Mouse (Mus musculus) heart, embryonic 16.5 days (tissue): ENCODE measurements around the gene Hivep2. TPM values are rescaled to one million over a fixed set of nuclear protein-coding genes. Genes with fewer than 3 reads are reported as not detected.

Experiments used
- ATAC-seq: fragments of 200-750 bp; cut with Nextera tagmentation; replicated peaks from 2 replicates; pipeline ENCODE4 v1.8.0; 2017; ENCODE audit warnings: moderate number of reproducible peaks; ENCODE audit not compliant: insufficient read depth, low FRiP score; ENCODE audit errors: extremely low read depth
- H3K27ac ChIP-seq: fragments of 300-500 bp; sonication (generic); 2 replicates; pipeline ENCODE4 v1.5.1; 2014; ENCODE audit warnings: mild to moderate bottlenecking, low read length, control low read depth, moderate library complexity
- H3K27me3 ChIP-seq: fragments of 300-500 bp; sonication (generic); 2 replicates; pipeline ENCODE4 v1.6.1; 2014; ENCODE audit warnings: low read length, mixed read lengths; ENCODE audit not compliant: control insufficient read depth, insufficient read depth
- H3K36me3 ChIP-seq: fragments of 300-500 bp; sonication (generic); 2 replicates; pipeline ENCODE4 v1.6.1; 2014; ENCODE audit not compliant: control insufficient read depth, insufficient read depth
- H3K4me1 ChIP-seq: fragments of 300-500 bp; sonication (generic); 2 replicates; pipeline ENCODE4 v1.6.1; 2014; ENCODE audit warnings: low read length, mixed read lengths; ENCODE audit not compliant: control insufficient read depth, insufficient read depth
- H3K4me2 ChIP-seq: fragments of 300-500 bp; sonication (generic); 2 replicates; pipeline ENCODE4 v1.6.1; 2014; ENCODE audit warnings: low read depth, mild to moderate bottlenecking, control low read depth, low read length
- H3K4me3 ChIP-seq: fragments of 300-500 bp; sonication (generic); 2 replicates; pipeline ENCODE4 v1.5.1; 2014; ENCODE audit warnings: mild to moderate bottlenecking, control low read depth, low read length
- H3K9ac ChIP-seq: fragments of 300-500 bp; sonication (generic); 2 replicates; pipeline ENCODE4 v1.6.1; 2014; ENCODE audit warnings: low read length, control low read depth
- H3K9me3 ChIP-seq: fragments of 300-500 bp; sonication (generic); replicated peaks from 2 replicates; pipeline ENCODE4 v1.6.1; 2016; ENCODE audit warnings: low read length; ENCODE audit not compliant: control insufficient read depth
- WGBS: fragments of 180-500 bp; shearing (Covaris S2); extraction: QIAGEN DNeasy Blood & Tissue Kit; methylation state at CpG from one replicate; pipeline ENCODE4 v1.1.7; 2014; 5-methylcytosine and 5-hydroxymethylcytosine counted together
- polyA plus RNA-seq: library from polyadenylated mRNA; unstranded; fragments of >200 nt; fragmentation: Nextera tagmentation; extraction: Ambion mirVana; gene quantifications from 2 replicates; pipeline ENCODE4 v1.2.1, GENCODE M21; 2015

Hivep2 gene
- polyA plus RNA-seq, 1 experiment from 2014 or later: 5.7 TPM

DNA sequence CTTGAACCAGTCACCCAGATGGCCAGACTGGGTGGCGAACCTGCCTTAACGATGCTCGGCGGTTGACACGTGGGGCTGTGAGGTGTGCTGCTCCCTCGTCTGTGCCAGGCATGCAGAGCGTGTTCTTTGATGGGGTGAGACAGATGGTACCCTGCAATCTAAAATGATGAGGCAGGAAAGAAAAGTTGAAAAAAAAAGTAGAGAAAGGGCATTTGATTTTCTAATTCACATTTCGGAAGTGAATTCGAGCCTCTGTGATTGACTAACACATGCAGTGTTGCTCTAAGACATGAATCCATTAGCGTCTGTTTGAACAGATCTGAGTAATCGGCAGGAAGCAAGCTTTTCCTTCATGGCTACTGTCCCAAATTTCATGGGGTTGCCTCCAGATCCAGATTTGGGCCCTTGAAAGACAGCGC lies 119.4 kb downstream of the Hivep2 start:
- H3K9ac ChIP-seq: no peak overlapping the region
- H3K4me3 ChIP-seq: peak overlapping the region; percentile 13; the same call in 1 of the 2 replicates
- H3K27me3 ChIP-seq: no peaks in the 10 kb centered on the region
- peak overlapping the region; percentile 60 for H3K4me2 ChIP-seq
- H3K36me3 ChIP-seq: no peaks in the 10 kb centered on the region
- no peaks in the 10 kb centered on the region for H3K9me3 ChIP-seq
- H3K27ac ChIP-seq: peak overlapping the region; percentile 88
- peaks cover 7% of the 10 kb centered on the region for H3K4me1 ChIP-seq
- no peak for ATAC-seq
- WGBS: 68% methylated on average over 12 of the region's 12 CpGs

DNA sequence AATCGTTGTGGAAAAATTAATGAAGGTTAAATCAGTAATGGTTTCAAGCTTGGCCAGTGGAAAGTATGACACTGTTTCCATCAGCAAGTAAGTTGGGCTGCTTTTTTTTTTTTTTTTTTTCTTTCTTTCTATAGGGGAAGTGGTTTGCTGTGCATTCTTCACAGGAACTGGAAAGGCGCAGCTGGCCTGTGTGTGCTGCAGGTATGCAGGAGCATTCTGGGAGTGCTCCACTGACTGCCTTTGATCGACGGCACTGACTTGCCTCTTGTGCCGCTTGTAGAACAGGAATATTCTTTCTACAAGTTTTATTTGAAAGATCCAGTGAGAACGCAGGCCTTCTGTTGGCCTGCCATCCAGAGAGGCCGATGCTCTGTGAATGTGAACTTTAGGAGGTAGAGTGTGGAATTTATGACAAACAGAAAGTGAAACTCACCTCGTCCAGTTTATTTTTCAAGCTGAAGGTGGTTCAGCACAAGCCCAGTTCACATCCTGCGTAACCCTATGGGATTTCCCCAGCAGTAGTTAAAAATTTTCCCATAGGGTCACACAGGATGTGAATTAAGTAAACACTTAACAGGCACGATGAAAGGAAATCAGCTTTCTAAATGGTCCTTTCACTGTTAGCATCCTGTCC lies 120.1 kb downstream of the Hivep2 start:
- H3K27ac ChIP-seq: peak overlapping the region; percentile 88

DNA sequence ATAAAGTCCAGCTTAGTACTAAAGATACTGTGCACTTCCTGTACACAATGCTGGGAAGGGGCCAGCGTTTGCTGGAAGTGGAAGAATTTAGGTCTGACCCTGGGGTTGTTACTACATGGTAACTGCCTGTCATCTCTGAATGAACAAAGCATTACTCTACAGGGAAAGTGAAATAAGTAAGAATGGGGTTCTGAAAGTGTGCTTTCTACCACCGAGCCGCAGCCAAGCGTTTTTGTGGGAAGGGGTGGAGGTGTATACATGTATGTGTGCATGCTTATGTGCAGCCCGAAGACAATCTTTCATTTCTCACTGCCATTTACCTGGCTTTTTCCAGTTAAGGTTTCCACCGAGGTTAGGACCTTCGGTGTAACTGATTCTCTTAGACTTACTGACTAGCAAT lies 121.4 kb downstream of the Hivep2 start:
- Histone ChIP-seq H3K36me3 (no peaks in the 10 kb centered on the region), H3K27me3 (no peaks in the 10 kb centered on the region), H3K4me2 (no peak overlapping the region), H3K9ac (no peak overlapping the region), H3K4me3 (no peak overlapping the region), H3K9me3 (0 out of 2 replicates have a peak, but pooled peaks cover 3% of the 10 kb centered on the region), H3K27ac (0 out of 2 replicates have a peak overlapping the region, but pooled peaks have one; percentile 14), H3K4me1 (peaks cover 7% of the 10 kb centered on the region)
- ATAC-seq: no peak
- 74% methylated on average over 7 of the region's 7 CpGs for WGBS

More for the DNA sequence above, 120.1 kb downstream of the Hivep2 start:
- ATAC-seq: peak; percentile 46
- H3K4me1 ChIP-seq: peaks cover 7% of the 10 kb centered on the region
- H3K4me2 ChIP-seq: peak overlapping the region; percentile 60
- peak overlapping the region; percentile 42 for H3K4me3 ChIP-seq
- no peaks in the 10 kb centered on the region for H3K9me3 ChIP-seq
- WGBS: 51% methylated on average over 10 of the region's 10 CpGs
- H3K36me3 ChIP-seq: no peaks in the 10 kb centered on the region
- peak overlapping the region; percentile 61; the same call in 1 of the 2 replicates for H3K9ac ChIP-seq
- H3K27me3 ChIP-seq: no peaks in the 10 kb centered on the region

DNA sequence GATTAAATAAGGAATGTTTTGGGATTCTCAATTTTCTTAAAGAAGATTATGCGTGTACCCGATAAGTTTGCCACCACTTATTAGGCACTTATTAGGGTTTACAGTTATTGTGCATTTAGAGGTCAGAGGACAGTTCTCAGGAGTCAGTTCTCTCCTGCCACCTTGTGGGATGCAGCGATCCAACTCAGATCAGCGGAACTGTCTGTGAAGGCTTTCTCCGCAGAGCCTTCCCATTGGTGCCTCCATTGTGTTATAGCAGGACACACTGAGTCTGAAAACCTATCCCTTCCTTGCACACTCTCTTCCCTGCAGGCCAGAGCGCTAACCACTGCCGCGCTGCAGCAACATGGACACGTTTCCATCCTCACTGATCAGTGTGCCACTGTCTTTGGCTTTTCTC lies 123.6 kb downstream of the Hivep2 start:
- no peaks in the 10 kb centered on the region for H3K27me3 ChIP-seq
- WGBS: 55% methylated on average over 9 of the region's 9 CpGs
- no peak overlapping the region for H3K4me3 ChIP-seq
- ATAC-seq: no peak
- H3K27ac ChIP-seq: no peak overlapping the region
- no peak overlapping the region for H3K4me2 ChIP-seq
- H3K9me3 ChIP-seq: 0 out of 2 replicates have a peak, but pooled peaks cover 3% of the 10 kb centered on the region
- peaks cover 7% of the 10 kb centered on the region for H3K4me1 ChIP-seq
- H3K36me3 ChIP-seq: no peaks in the 10 kb centered on the region
- H3K9ac ChIP-seq: no peak overlapping the region

DNA sequence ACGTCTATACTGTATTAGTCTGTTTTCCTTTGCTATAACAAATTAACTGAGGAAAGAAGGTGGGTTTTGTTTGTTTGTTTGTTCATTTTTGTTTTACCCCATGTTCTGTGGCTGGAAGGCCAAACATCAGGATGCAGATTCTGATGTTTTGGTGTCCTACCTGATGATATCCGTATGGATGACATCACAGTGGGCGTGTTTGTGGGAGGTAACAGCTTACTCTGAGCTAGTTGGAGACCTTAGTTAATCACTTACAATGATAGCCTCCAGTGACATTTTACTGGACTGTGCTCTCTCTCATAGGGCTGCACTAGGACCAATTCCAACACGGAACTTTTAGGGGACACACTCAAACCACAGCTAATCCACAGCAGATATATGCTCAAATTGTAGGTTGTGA lies 128.2 kb downstream of the Hivep2 start:
- no peaks in the 10 kb centered on the region; the same call in 1 of the 2 replicates for H3K4me1 ChIP-seq
- no peaks in the 10 kb centered on the region for H3K36me3 ChIP-seq
- ATAC-seq: no peak
- no peak overlapping the region for H3K27ac ChIP-seq
- H3K9ac ChIP-seq: no peak overlapping the region
- 0 out of 2 replicates have a peak, but pooled peaks cover 3% of the 10 kb centered on the region for H3K9me3 ChIP-seq
- H3K27me3 ChIP-seq: no peaks in the 10 kb centered on the region
- no peak overlapping the region for H3K4me3 ChIP-seq
- WGBS: 87% methylated on average over 4 of the region's 4 CpGs
- H3K4me2 ChIP-seq: no peak overlapping the region

DNA sequence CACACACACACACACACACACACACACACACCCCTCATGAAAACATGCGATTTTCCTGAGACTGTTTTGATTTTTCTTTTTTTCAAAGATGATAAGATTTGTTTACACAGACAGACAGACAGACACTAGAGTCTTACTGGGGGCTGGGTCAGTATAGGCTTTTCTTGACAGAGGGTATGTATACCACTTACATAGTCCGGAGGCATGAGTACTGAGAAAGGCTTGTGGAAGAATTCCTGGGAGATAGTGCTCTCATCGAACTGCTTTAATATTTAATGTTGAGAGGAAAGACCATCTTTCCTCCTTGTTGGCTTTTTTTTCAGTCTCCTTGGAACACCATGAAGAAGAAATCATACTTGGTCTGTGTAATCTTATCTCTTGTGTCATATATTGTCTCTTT lies 130.2 kb downstream of the Hivep2 start:
- Histone ChIP-seq H3K4me2 (no peak overlapping the region), H3K4me1 (no peaks in the 10 kb centered on the region; the same call in 1 of the 2 replicates), H3K9me3 (0 out of 2 replicates have a peak, but pooled peaks cover 3% of the 10 kb centered on the region), H3K4me3 (no peak overlapping the region), H3K36me3 (no peaks in the 10 kb centered on the region), H3K27ac (no peak overlapping the region), H3K9ac (no peak overlapping the region), H3K27me3 (no peaks in the 10 kb centered on the region)
- ATAC-seq: no peak
- 57% methylated on average over 3 of the region's 3 CpGs for WGBS

DNA sequence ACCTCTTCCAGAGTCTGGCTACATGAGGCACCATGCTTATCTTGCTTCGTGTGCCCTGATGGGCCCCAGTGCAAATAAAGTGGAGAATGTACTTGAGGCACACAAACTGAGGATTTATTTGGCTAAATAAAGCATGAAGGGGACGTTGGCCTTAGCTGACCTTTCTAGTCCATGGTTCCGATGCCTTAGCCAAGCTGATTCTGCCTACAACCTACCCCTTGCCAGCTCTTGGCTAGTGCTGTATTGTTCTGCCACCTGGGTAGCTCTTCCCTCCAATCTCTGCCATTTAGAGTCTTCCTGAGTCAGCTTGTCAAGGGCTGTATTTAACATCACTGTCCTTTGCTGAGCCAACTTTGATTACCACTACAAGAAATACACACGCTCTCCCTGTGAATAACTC lies 133.3 kb downstream of the Hivep2 start:
- WGBS: 63% methylated on average over 4 of the region's 4 CpGs
- no peak overlapping the region for H3K4me2 ChIP-seq
- no peaks in the 10 kb centered on the region for H3K9me3 ChIP-seq

DNA sequence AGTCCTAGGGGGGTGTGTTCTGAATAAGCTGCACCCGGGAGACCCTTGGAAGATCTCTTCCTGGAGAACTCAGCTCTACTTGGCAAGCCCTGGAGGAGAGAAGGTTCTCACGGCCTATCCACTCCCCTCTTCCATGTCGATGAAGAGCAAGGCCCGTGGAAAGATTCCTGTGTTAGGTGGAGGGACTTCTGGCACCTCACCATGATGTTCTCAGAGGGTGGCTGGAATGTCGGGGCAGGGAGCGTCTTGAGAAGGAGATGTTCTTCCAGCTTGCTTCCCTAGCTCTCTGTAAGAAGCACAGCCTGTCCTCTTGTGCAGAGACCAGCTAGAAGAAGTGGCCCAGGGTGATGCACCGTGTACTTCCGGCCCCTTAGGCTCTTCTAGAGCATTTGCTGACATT lies 134.2 kb downstream of the Hivep2 start:
- Histone ChIP-seq H3K4me3 (no peak overlapping the region), H3K27me3 (no peaks in the 10 kb centered on the region), H3K9ac (no peak overlapping the region), H3K4me1 (no peaks in the 10 kb centered on the region; the same call in 1 of the 2 replicates), H3K4me2 (no peak overlapping the region), H3K9me3 (no peaks in the 10 kb centered on the region), H3K27ac (no peak overlapping the region), H3K36me3 (no peaks in the 10 kb centered on the region)
- no peak for ATAC-seq
- 84% methylated on average over 8 of the region's 8 CpGs for WGBS

More for the DNA sequence above, 133.3 kb downstream of the Hivep2 start:
- Histone ChIP-seq H3K27me3 (no peaks in the 10 kb centered on the region), H3K4me3 (no peak overlapping the region), H3K9ac (no peak overlapping the region), H3K4me1 (no peaks in the 10 kb centered on the region; the same call in 1 of the 2 replicates), H3K27ac (no peak overlapping the region), H3K36me3 (no peaks in the 10 kb centered on the region)
- no peak for ATAC-seq

DNA sequence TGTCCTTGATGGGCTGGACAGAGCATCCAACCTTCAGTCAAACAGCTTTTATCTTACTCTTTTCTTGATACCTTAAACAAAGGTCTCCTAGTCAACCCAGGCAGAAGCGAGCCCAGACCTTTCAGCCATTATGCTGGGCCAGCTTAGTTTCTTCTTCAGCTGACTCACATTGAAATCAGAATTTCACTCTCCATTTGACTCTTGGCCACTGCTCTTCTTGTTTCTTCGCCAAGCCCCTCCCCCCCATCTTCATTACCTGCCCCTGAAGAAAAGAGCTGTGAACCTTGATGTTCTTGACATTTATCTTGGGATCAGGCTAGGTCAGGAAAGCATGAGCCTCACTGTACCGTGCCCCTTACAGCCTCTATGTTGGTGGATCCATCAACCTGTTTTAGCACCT lies 135.0 kb downstream of the Hivep2 start:
- Histone ChIP-seq H3K4me2 (no peak overlapping the region), H3K9me3 (no peaks in the 10 kb centered on the region), H3K4me3 (no peak overlapping the region), H3K4me1 (no peaks in the 10 kb centered on the region; the same call in 1 of the 2 replicates), H3K36me3 (no peaks in the 10 kb centered on the region), H3K9ac (no peak overlapping the region), H3K27me3 (no peaks in the 10 kb centered on the region), H3K27ac (no peak overlapping the region)
- no peak for ATAC-seq
- WGBS: 83% methylated on average over 3 of the region's 3 CpGs
